Mouse (Mus musculus): Measurements from ENCODE around the gene Gmcl1. TPM values are rescaled to one million over a fixed set of nuclear protein-coding genes. Genes with fewer than 3 reads are reported as not detected.
A peak's percentile ranks its signal among the peaks of the same experiment; 100 is the strongest.

The Gmcl1 gene
- total and polyA plus RNA-seq, 3 experiments = 15.9 to 67.0 (median 21.5) TPM

GRCm38 (mm10) chr6:86736830-86737229 is 3.6 kb upstream of the Gmcl1 start (continued):
- TF ChIP-seq SMC3 (IDR thresholded peaks at IDR 0.05; ENCODE audit: low read depth, low read length) = no peak

GRCm38 (mm10) chr6:86736313-86736712 is 3.1 kb upstream of the Gmcl1 start:
- Histone ChIP-seq H3K9me3 (replicated peaks; ENCODE audit: insufficient read depth, low read length) (no peaks in the 10 kb centered on the region), H3K27me3 (ENCODE audit: control insufficient read depth in 1 of 2, insufficient read depth in 2 of 2, low read length in 2 of 2) (no peaks in the 10 kb centered on the region), H3K9ac (ENCODE audit: control insufficient read depth, low read depth, low read length, poor library complexity, severe bottlenecking) (no peak overlapping the region), H3K36me3 (ENCODE audit: control insufficient read depth in 1 of 2, insufficient read depth in 2 of 2, low read length in 2 of 2) (peaks cover 0 to 16% of the 10 kb centered on the region in 2 experiments; a peak in 2 of 4 replicates), H3K27ac (ENCODE audit: control insufficient read depth, low read depth, low read length) (no peak overlapping the region), H3K4me3 (ENCODE audit: control insufficient read depth in 1 of 2, insufficient read depth in 1 of 2, low read depth in 2 of 2, low read length in 2 of 2) (no peak overlapping the region), H3K4me1 (ENCODE audit: control insufficient read depth in 1 of 2, insufficient read depth in 2 of 2, low read length in 2 of 2) (peaks cover 0 to 13% of the 10 kb centered on the region in 2 experiments; a peak in 3 of 4 replicates), H3K79me2 (ENCODE audit: control insufficient read depth, insufficient read depth, low read length, poor library complexity) (peaks cover 12% of the 10 kb centered on the region)
- no peak for TF ChIP-seq USF2 (IDR thresholded peaks at IDR 0.05; ENCODE audit: borderline replicate concordance in 1 of 2, insufficient read depth in 1 of 2, low read depth in 1 of 2, low read length in 2 of 2)
- no peak for TF ChIP-seq POLR2AphosphoS5 (IDR thresholded peaks at IDR 0.05; ENCODE audit: borderline replicate concordance, low read depth, low read length)
- no peak for TF ChIP-seq NRF1 (IDR thresholded peaks at IDR 0.05; ENCODE audit: insufficient read depth, low read depth, low read length, poor library complexity, severe bottlenecking)
- TF ChIP-seq ZNF384 (IDR thresholded peaks at IDR 0.05; ENCODE audit: low read depth, low read length) = no peak
- no peak for TF ChIP-seq MAFK (IDR thresholded peaks at IDR 0.05; ENCODE audit: borderline replicate concordance, low read depth, low read length)
- no peak for TF ChIP-seq E2F4 (IDR thresholded peaks at IDR 0.05; ENCODE audit: borderline replicate concordance, low read depth, low read length)
- TF ChIP-seq TCF12 (IDR thresholded peaks at IDR 0.05; ENCODE audit: low read depth, low read length) = no peak
- no peak for TF ChIP-seq MYC (IDR thresholded peaks at IDR 0.05; ENCODE audit: low read depth, low read length)
- TF ChIP-seq BHLHE40 (IDR thresholded peaks at IDR 0.05; ENCODE audit: borderline replicate concordance, low read depth, low read length) = no peak
- no peak for TF ChIP-seq POLR2AphosphoS2 (IDR thresholded peaks at IDR 0.05; ENCODE audit: low read length)
- no peak for TF ChIP-seq MAX (IDR thresholded peaks at IDR 0.05; ENCODE audit: low read length)
- no peak for DNase-seq (ENCODE audit: low read depth, low spot score)

- Histone ChIP-seq H3K4me3 (ENCODE audit: control insufficient read depth in 1 of 2, insufficient read depth in 1 of 2, low read depth in 2 of 2, low read length in 2 of 2) (peak overlapping the region; percentile 64 to 86), H3K4me1 (ENCODE audit: control insufficient read depth in 1 of 2, insufficient read depth in 2 of 2, low read length in 2 of 2) (peaks cover 0 to 16% of the 10 kb centered on the region in 2 experiments; a peak in 3 of 4 replicates), H3K27me3 (ENCODE audit: control insufficient read depth in 1 of 2, insufficient read depth in 2 of 2, low read length in 2 of 2) (no peaks in the 10 kb centered on the region), H3K9ac (ENCODE audit: control insufficient read depth, low read depth, low read length, poor library complexity, severe bottlenecking) (peak overlapping the region; percentile 69), H3K79me2 (ENCODE audit: control insufficient read depth, insufficient read depth, low read length, poor library complexity) (peaks cover 12% of the 10 kb centered on the region), H3K27ac (ENCODE audit: control insufficient read depth, low read depth, low read length) (peak overlapping the region; percentile 23), H3K9me3 (replicated peaks; ENCODE audit: insufficient read depth, low read length) (no peaks in the 10 kb centered on the region), H3K36me3 (ENCODE audit: control insufficient read depth in 1 of 2, insufficient read depth in 2 of 2, low read length in 2 of 2) (peaks cover 0 to 16% of the 10 kb centered on the region in 2 experiments; a peak in 2 of 4 replicates)
- peak; percentile 54 for DNase-seq (ENCODE audit: low read depth, low spot score)
- TF ChIP-seq E2F4 (IDR thresholded peaks at IDR 0.05; ENCODE audit: borderline replicate concordance, low read depth, low read length) = no peak
- peak; percentile 51; the same call in 1 of the 2 replicates for TF ChIP-seq MAX (IDR thresholded peaks at IDR 0.05; ENCODE audit: low read length)
- 0 out of 2 replicates have a peak, but pooled peaks have one; percentile 35 for TF ChIP-seq MYB (IDR thresholded peaks at IDR 0.05; ENCODE audit: low read depth, low read length)
These were observed 658 bp downstream of the Gmcl1 start for GRCm38 (mm10) chr6:86732276-86733173.

Measured in MEL (cell line).